Mouse (Mus musculus) kidney, embryonic 16.5 days (tissue): ENCODE data around the gene Zc3h12a. TPM values are rescaled to one million over a fixed set of nuclear protein-coding genes. Genes with fewer than 3 reads are reported as not detected.

Experiments used
- ATAC-seq: fragments of 200-750 bp; cut with Nextera tagmentation; 2 replicates; pipeline ENCODE4 v1.8.0; 2017; ENCODE audit warnings: moderate TSS enrichment; ENCODE audit not compliant: low FRiP score, low TSS enrichment
- H3K27ac ChIP-seq: fragments of 300-500 bp; sonication (generic); 2 replicates; pipeline ENCODE4 v1.5.1; 2014; ENCODE audit warnings: low read length
- H3K27me3 ChIP-seq: fragments of 300-500 bp; sonication (generic); 2 replicates; pipeline ENCODE4 v1.6.1; 2014; ENCODE audit warnings: low read length, control low read depth, mixed read lengths; ENCODE audit not compliant: insufficient read depth
- H3K36me3 ChIP-seq: fragments of 300-500 bp; sonication (generic); 2 replicates; pipeline ENCODE4 v1.6.1; 2014; ENCODE audit warnings: low read length, control low read depth, mixed read lengths; ENCODE audit not compliant: insufficient read depth
- H3K4me1 ChIP-seq: fragments of 300-500 bp; sonication (generic); 2 replicates; pipeline ENCODE4 v1.6.1; 2014; ENCODE audit warnings: low read length, control low read depth, mixed read lengths; ENCODE audit not compliant: insufficient read depth
- H3K4me2 ChIP-seq: fragments of 300-500 bp; sonication (generic); replicated peaks from 2 replicates; pipeline ENCODE4 v1.6.1; 2014; ENCODE audit warnings: low read depth, low read length
- H3K4me3 ChIP-seq: fragments of 300-500 bp; sonication (generic); 2 replicates; pipeline ENCODE4 v1.5.1; 2014; ENCODE audit warnings: mild to moderate bottlenecking, low read length
- H3K9ac ChIP-seq: fragments of 300-500 bp; sonication (generic); replicated peaks from 2 replicates; pipeline ENCODE4 v1.6.1; 2014; ENCODE audit warnings: low read length
- H3K9me3 ChIP-seq: fragments of 300-500 bp; sonication (generic); 2 replicates; pipeline ENCODE4 v1.6.1; 2016; ENCODE audit warnings: low read length, control low read depth
- WGBS: fragments of 180-500 bp; shearing (Covaris S2); extraction: QIAGEN DNeasy Blood & Tissue Kit; methylation state at CpG from one replicate; pipeline ENCODE4 v1.1.7; 2014; 5-methylcytosine and 5-hydroxymethylcytosine counted together
- polyA plus RNA-seq: library from polyadenylated mRNA; unstranded; fragments of >200 nt; fragmentation: Nextera tagmentation; extraction: Ambion mirVana; gene quantifications from 2 replicates; pipeline ENCODE4 v1.2.1, GENCODE M21; 2015

The Zc3h12a gene
- polyA plus RNA-seq, 1 experiment from 2014 or later, result 0.66 TPM

DNA sequence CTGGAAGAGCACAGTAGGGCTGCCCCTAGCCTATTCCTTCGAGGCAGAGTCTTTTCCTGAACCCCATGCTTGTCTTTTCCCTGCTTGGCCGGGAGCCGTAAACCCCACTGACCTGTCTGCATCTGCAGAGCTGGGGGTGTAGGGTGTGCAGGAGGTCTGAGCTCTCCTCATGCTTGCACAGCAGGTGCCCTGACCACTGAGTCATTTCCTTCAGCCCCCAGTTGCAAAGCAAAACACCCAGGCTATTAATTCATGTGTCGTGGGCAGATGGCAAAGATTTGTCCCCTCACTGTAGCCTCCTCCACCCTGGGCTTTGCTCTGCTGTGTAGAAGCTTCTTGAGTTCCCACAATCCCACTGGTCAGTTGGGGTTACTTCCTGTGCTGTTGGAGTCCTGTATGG, 30.2 kb downstream of the Zc3h12a start:
- ATAC-seq, result no peak
- H3K4me2 ChIP-seq, result no peak overlapping the region
- peaks cover 4% of the 10 kb centered on the region for H3K36me3 ChIP-seq
- H3K27ac ChIP-seq, result no peak overlapping the region
- no peak overlapping the region for H3K4me3 ChIP-seq
- 47% methylated on average over 4 of the region's 4 CpGs for WGBS
- no peak overlapping the region for H3K9ac ChIP-seq
- H3K9me3 ChIP-seq, result no peaks in the 10 kb centered on the region
- no peaks in the 10 kb centered on the region for H3K4me1 ChIP-seq
- no peaks in the 10 kb centered on the region for H3K27me3 ChIP-seq

DNA sequence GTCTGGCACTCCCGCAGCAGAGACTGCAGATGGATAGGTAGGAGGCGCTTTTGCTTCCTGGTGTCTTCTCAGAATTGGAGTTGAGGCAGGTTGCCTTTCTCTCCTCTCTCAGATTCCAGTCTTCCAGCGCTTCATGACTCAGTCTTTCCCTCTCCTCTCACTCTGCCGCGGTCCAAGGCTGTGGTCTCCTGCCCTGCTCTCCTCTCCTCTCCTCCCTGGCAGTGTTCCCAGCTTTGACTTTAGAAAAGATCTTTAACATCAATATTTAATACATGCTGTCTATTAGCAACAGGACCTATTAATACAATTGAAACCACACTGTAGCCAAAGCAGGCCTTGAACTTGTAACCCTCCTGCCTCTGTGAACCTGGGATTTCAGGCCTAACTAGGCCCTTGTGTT, 31.6 kb downstream of the Zc3h12a start:
- H3K27me3 ChIP-seq, result no peaks in the 10 kb centered on the region
- H3K4me3 ChIP-seq, result no peak overlapping the region
- WGBS, result 90% methylated on average over 5 of the region's 5 CpGs
- H3K36me3 ChIP-seq, result peaks cover 11% of the 10 kb centered on the region
- no peaks in the 10 kb centered on the region for H3K4me1 ChIP-seq
- peaks cover 4% of the 10 kb centered on the region; the same call in 1 of the 2 replicates for H3K9me3 ChIP-seq
- ATAC-seq, result no peak
- no peak overlapping the region for H3K4me2 ChIP-seq
- no peak overlapping the region for H3K9ac ChIP-seq
- no peak overlapping the region for H3K27ac ChIP-seq

DNA sequence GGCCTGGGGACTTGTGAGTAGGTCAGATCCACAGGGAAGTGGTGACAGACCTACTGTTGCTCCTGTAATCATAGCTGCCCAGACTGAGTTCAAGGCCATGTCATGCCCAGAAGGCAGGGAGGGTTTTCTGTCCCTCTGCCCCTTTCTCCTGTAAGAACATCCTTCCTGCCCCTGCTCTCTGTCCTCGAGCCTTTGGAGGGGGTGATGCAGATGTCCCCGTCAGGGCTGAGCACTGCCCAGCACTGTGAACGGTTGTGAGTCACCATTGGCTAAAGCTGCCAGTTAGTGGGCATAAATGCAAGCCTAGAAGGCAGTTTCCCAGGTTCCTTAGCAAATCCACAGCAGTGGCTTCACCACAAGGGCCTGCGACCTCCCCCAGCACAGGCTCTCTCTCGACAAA, 34.6 kb downstream of the Zc3h12a start:
- no peak for ATAC-seq
- H3K9ac ChIP-seq, result no peak overlapping the region
- H3K4me1 ChIP-seq, result no peaks in the 10 kb centered on the region
- no peak overlapping the region for H3K4me3 ChIP-seq
- peaks cover 4% of the 10 kb centered on the region; the same call in 1 of the 2 replicates for H3K9me3 ChIP-seq
- no peaks in the 10 kb centered on the region for H3K27me3 ChIP-seq
- H3K27ac ChIP-seq, result no peak overlapping the region
- no peak overlapping the region for H3K4me2 ChIP-seq
- 85% methylated on average over 5 of the region's 5 CpGs for WGBS
- peaks cover 30% of the 10 kb centered on the region for H3K36me3 ChIP-seq

DNA sequence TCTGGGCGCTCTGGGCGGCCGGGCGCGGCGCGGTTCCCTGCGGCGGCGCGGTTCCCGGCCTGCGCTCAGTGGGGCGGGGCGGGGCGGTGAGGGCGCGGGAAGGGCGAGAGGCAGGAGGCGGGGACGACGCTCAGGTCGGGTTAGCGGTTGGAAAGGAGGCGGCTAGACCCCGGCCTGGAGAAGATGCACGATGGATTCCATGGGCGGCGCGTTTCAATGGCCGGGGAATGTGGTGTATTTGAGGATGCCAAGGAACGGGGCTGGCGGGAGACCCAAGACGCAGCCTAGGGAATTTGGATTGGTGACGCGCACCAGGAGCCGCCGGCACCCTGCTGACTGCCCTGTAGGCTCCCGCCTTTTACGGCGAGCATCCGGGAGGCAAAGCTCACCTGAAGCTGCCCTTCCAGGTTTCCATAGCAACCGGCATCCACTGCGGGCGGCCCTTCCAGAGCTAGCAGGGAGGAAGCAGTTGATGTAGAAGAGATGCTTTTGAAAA, 42.2 kb downstream of the Zc3h12a start:
- H3K9ac ChIP-seq, result peak overlapping the region; percentile 95
- H3K4me3 ChIP-seq, result peak overlapping the region; percentile 88
- under 1% methylated on average over 30 of the region's 45 CpGs for WGBS
- H3K4me1 ChIP-seq, result peaks cover 10% of the 10 kb centered on the region
- ATAC-seq, result peak; percentile 95
- H3K27me3 ChIP-seq, result no peaks in the 10 kb centered on the region
- H3K36me3 ChIP-seq, result peaks cover 23% of the 10 kb centered on the region
- peak overlapping the region; percentile 88 for H3K4me2 ChIP-seq
- peak overlapping the region; percentile 99 for H3K27ac ChIP-seq
- H3K9me3 ChIP-seq, result no peaks in the 10 kb centered on the region

DNA sequence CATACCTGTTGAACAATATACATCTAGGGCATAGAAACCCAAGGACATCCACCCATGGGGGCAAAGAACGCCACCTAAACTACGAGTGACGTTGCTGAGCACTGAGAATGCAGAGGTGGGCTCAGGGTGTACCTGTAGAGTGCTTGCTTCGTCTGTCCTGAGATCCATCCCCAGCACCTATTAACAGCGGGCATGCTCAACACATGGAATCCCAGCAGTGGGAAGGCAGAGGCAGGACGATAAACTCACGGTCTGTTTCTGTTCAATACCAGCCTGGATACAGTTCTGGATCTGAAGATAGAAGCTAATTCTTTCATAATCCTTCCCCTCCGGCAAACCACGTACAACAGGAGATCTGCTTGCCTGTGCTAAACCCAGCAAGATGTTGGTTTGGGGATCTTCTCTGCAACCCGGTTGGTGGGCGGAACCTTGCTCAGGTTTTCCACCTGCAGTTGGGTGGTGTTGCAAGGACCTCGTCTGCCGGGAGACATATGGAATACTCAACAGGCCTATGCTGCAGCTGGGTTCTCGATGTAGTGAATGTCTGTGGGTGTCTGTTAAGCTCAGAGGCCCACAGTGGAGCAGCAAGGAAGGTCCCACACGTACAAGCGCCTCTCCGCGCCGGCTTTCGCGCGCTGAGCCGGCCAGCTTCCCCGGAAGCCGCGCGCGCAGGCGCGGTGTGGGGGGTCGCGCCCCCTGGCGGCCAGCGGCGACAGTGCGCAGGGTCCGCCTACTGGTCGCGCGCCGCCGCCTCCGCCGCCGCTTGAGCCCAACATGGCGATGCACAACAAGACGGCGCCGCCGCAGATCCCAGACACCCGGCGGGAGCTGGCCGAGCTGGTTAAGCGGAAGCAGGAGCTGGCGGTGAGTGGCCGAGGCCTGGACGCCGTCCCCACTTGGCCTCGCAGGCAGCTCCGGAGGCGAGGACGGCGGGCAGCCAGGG, 43.0 kb downstream of the Zc3h12a start, which contains the start of gene Meaf6:
Meaf6 (plus strand) TSS at position 732 of the 943 bp plus-strand sequence.
- Histone ChIP-seq H3K4me2 (peak within 1 kb of the TSS; percentile 88), H3K4me1 (peaks cover 10% of the 10 kb centered on the region), H3K9me3 (no peaks in the 10 kb centered on the region), H3K27ac (peak within 1 kb of the TSS; percentile 99), H3K27me3 (no peaks in the 10 kb centered on the region), H3K9ac (peak within 1 kb of the TSS; percentile 95), H3K4me3 (peak within 1 kb of the TSS; percentile 88), H3K36me3 (peaks cover 17% of the 10 kb centered on the region)
- peak; percentile 91 for ATAC-seq
- 1% methylated on average over 59 of the region's 63 CpGs for WGBS

DNA sequence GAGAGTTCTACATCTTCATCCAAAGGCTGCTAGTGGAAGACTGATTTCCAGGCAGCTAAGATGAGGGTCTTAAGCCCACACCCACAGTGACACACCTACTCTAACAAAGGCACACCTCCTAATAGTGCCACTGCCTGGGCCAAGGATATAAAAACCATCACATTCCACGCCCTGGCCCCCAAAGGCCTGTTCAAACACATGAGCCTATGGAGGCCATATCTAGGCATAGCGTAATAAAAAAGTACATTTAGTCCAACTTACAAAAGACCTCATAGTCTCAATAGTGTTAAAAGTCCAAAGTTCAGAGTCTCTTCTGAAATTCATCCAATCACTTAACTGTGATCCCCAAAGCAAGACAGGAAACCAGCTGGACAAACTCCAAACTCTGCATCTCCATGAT, 48.9 kb downstream of the Zc3h12a start:
- no peak overlapping the region for H3K9ac ChIP-seq
- no peak for ATAC-seq
- no peaks in the 10 kb centered on the region for H3K4me1 ChIP-seq

DNA sequence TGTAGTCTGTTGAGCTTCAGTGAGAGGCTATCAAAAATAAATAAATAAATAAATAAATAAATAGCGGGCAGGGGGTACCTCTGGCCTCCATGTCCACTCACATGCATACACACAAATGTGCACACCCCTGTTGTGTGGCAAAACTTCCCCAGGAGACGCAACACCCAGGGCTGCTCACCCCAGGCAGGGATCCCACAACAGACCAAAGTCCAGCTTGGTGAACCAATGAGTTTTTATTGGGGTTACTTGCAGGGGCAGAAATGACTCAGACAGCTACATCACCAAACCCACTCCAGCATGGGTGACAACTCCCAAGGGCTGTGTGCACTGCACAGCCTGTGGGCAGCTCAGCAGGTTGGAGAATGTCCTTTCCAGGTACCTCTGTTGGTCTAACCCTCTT, 49.9 kb downstream of the Zc3h12a start:
- Histone ChIP-seq H3K4me1 (no peaks in the 10 kb centered on the region), H3K9ac (no peak overlapping the region), H3K36me3 (peaks cover 38% of the 10 kb centered on the region), H3K4me2 (no peak overlapping the region), H3K4me3 (no peak overlapping the region), H3K9me3 (no peaks in the 10 kb centered on the region), H3K27ac (no peak overlapping the region), H3K27me3 (no peaks in the 10 kb centered on the region)
- WGBS, result 89% methylated on average over 2 of the region's 2 CpGs
- ATAC-seq, result no peak

More for the DNA sequence above, 48.9 kb downstream of the Zc3h12a start:
- H3K4me2 ChIP-seq, result no peak overlapping the region
- no peak overlapping the region for H3K4me3 ChIP-seq
- peaks cover 32% of the 10 kb centered on the region for H3K36me3 ChIP-seq
- no peaks in the 10 kb centered on the region for H3K9me3 ChIP-seq
- 96% methylated on average over 2 of the region's 2 CpGs for WGBS
- H3K27ac ChIP-seq, result no peak overlapping the region
- no peaks in the 10 kb centered on the region for H3K27me3 ChIP-seq

Other genes with a start within 250 kb of the Zc3h12a start
- gene Epha10, start 246.9 kb downstream of the Zc3h12a start, polyA plus RNA-seq, result 0.06 and 0.12 TPM in 2 replicates
- 12.7 and 13.8 TPM in 2 replicates for gene 9930104L06Rik, start 190.8 kb downstream of the Zc3h12a start, polyA plus RNA-seq
- gene Cdca8, start 188.5 kb downstream of the Zc3h12a start, polyA plus RNA-seq, result 149 and 164 TPM in 2 replicates
- 25.1 and 31.1 TPM in 2 replicates for gene Rspo1, start 141.4 kb downstream of the Zc3h12a start, polyA plus RNA-seq
- gene Gnl2, start 111.3 kb downstream of the Zc3h12a start, polyA plus RNA-seq, result 80.7 and 82.7 TPM in 2 replicates
- 0.11 and 0.13 TPM in 2 replicates for gene Dnali1, start 62.1 kb downstream of the Zc3h12a start, polyA plus RNA-seq
- gene Snip1, start 61.2 kb downstream of the Zc3h12a start, polyA plus RNA-seq, result 28.8 and 30.3 TPM in 2 replicates
- gene Meaf6, start 42.7 kb downstream of the Zc3h12a start, polyA plus RNA-seq, result 54.1 and 60.2 TPM in 2 replicates